Mouse (Mus musculus): Measurements from ENCODE around the gene Gpr18.

The Gpr18 gene

GRCm38 (mm10) chr14:121922731-121923130, 7.2 kb upstream of the Gpr18 start:
- no peak for DNase-seq (ENCODE audit: low read depth, low spot score)

DNA sequence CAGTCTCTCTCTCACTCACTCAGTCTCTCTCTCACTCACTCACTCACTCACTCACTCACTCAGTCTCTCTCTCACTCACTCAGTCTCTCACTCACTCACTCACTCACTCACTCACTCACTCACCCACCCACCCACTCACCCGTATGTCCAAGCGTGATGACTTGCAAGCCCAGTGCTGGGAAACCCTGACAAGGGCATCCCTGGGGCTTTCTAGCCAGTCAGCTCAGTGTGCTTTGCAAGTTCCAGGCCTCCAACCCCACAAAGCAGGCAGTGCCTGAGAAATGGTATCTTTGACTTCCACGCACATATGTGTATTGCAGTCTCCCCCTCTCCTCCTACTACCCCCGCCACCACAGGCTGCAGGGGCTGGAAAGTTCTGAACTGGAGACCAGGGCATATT, 6.4 kb upstream of the Gpr18 start:
- DNase-seq (ENCODE audit: low read depth, low spot score) = no peak

DNA sequence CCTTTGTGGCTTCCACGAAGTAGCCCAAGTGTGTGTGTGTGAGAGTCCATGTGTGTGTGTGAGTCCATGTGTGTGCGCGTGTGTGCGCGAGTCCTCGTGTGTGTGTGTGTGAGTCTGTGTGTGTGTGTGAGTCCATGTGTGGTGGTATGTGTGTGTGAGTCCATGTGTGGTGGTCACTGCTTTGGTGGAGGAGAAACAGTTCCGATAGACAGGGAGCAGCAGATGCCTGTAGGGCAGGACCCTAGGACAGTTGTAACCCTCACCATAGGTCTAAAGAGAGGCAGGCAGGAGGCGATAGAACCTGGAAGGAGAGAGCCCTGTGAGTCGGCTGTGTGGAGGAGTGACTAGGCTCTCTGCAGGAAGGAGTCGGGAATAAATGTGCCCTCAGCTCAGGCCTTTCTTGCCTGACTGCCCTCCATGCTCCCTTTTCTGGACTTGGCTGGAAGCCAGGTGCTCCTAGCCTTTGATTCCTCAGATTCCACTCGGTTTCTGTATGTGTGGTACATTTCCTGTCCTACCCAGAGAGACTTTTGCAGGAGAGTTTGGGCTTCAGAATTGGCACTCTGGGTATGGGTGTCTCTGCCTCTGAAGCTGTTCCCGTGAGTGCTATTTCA, 5.0 kb upstream of the Gpr18 start:
- DNase-seq (ENCODE audit: low read depth, low spot score) = no peak

GRCm38 (mm10) chr14:121919752-121920151, 4.2 kb upstream of the Gpr18 start:
- no peak for DNase-seq (ENCODE audit: low read depth, low spot score)

DNA sequence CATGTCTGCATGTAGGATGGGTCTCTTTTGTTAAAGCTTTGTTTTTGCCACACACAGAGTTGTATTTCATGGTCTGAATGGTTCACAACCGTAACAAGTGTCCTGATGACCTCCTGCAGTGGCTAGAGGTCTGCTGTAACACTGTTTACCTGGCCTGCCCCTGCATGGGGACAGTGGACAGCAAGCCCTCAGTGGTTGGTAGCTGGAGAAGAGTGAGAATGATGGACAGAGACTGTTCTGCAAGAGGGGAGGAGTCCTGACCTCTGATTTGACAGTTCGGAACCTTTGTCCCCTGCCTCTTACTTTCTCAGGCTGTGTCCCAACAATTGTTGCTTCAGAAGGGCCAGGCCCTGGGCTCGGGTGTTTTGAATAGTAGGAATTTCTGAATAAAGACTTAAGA, 2.7 kb upstream of the Gpr18 start:
- no peak for DNase-seq (ENCODE audit: low read depth, low spot score)

DNA sequence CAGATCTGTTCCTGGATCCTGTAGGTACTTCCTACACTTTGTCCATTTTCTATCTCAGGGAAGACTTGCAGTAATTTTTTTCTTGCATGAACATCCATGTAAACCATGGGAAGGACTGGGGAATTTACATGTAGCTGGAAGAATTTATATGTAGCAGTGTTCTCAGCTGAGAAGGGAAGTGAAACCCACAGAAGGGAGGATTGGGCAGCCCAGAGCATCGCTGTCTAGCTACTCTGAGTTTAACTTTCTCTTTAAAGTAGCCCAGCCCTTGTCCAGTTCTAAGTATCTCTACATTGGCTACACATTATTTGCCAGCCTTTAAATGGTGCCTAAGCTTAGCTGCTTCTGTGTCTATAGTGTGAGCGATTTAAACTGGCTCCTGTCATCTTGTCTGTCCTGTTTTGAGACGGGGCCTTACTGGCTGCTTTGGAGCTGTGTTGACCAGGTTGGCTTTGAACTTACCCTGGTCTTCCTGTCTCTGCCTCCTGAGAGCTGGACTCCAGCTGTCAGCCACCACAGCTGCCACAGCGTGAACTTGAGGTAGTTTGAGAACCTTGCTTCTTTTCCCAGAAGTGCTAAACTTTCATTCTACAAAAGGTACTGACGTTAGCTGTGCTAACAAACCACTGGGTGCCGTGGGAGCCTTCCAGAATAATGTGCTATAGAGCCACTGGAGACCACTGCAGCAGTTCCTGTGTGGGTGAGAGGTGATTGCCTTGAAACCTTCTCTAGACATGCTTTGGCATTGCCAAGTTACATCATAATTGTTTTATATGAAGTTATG, 922 bp upstream of the Gpr18 start:
- no peak for DNase-seq (ENCODE audit: low read depth, low spot score)

DNA sequence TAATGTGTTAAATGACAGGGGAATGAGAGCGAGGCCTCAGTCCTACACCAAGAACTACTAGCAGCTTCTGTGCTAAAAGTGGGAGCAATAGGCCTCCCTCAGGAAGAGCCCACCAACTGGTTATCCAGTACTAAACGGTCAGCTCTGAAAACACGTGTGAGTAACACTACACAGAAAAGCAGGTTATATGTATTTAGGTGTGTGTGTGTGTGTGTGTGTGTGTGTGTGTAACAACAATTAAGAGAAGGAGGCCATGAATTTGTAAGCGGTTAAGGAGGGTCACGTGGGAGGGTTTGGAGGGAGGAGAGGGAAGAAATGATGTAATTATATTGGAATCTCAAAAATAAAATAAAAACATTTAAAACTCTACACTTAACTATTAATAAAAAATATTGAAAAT, 438 bp downstream of the Gpr18 start:
- no peak for DNase-seq (ENCODE audit: low read depth, low spot score)

GRCm38 (mm10) chr14:121912501-121912900, 3.1 kb downstream of the Gpr18 start:
- DNase-seq (ENCODE audit: low read depth, low spot score) = no peak

- no peak for DNase-seq (ENCODE audit: low read depth, low spot score)
Observed at GRCm38 (mm10) chr14:121909868-121910267, 5.7 kb downstream of the Gpr18 start.

DNA sequence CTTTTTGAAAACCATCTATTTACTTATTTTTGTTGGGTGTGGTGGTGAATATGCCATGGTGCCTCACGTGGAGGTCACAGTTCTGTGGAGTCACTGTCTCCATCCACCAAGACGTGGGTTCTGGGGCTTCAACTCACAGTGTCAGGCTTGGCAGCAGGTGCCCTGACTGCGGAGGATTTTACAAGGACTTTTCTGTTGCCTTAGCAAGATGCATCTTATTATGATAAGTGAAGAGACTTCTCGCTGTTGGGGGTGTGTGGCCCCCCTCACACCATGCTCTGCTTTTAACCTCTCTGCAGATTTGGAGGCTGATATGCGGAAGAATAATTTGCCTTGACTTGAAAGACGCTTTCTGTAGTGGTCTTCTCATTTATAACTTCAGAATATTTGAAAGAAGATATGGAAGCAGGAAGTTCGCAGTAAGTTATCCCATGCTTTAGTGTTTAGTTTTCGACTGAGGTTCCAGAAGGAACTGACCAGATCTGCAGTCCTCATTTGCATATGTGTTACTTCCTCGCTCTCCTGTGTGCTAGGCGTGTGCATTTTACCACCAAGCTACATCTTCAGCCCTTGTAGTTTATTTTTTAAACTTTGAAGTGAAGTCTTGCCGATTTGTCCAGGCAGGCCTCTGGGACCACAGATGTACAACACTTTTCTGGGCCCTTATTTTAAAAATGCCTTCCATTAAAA, 8.4 kb downstream of the Gpr18 start:
- DNase-seq (ENCODE audit: low read depth, low spot score) = no peak

DNA sequence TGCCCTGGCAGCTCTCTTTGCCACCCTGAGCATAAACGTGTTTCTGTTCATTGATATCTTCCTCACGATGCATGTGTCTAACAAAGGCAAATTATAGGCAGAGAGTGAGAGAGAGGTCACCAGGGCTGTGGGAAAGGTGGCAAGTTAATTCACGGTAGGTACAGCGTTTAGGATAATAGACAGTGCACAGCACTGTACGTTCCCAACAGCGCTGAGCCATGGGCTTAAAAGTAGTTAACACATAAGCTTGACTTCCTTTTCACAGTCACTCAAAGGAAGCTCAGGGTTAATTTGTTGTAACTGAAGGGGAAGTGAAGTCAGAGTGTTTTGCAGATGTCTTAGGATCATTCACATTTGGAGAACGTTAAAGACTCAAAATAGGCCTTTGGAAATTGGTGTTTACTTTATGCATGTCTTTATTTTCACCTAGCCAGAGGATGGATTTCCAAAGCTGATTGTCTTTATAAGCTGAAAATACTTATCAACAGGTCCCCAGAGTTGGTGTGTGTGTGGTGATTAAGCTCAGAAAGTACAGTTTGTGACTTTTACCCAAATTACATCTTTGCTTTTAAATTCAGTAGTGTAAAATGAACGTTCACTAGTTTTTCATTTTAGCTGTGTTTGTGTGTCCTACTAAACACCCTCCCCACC, 9.1 kb downstream of the Gpr18 start:
- no peak for DNase-seq (ENCODE audit: low read depth, low spot score)

GRCm38 (mm10) chr14:121904754-121905153, 10.8 kb downstream of the Gpr18 start:
- DNase-seq (ENCODE audit: low read depth, low spot score) = no peak

- DNase-seq (ENCODE audit: low read depth, low spot score) = no peak
Observed at GRCm38 (mm10) chr14:121903381-121903876, 12.2 kb downstream of the Gpr18 start.

DNA sequence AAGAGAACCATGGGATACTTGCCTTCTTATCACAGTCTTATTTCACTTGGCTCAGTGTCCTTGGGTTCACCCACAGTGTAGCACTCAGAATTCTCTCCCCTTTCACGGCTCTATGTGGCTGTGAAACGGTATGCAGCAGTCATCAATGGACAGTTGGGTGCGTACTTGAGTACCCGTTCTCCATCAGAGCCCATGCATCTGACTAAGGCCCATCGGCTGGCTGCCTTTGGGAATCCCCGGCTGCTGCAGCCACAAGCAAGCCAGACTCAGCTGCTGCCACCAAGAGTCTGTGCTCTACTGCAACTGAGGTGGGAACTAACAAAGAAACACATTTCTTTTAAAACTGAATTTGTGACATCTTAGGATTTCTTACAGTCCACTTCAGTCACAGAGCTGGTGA, 14.1 kb downstream of the Gpr18 start:
- no peak for DNase-seq (ENCODE audit: low read depth, low spot score)

DNA sequence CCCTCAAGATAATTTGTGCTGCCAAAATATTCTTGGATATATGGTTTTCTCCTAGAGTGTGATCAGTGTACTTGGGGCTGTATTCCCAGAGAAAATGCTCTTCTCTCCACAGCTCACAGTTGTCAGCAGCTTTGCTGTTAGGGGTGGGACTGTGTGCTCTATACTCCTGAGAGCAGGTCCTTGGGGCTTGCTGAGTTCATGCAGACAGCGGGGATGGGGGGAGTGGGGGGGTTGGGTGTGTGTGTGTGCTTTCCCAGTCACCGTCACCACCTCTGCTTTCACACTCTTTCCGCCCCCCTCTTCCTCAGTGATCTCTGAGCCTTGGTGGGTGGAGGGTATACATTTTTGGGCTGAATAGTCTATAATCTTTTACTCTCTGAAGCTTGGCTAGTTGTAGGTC, 16.5 kb downstream of the Gpr18 start:
- no peak for DNase-seq (ENCODE audit: low read depth, low spot score)

DNA sequence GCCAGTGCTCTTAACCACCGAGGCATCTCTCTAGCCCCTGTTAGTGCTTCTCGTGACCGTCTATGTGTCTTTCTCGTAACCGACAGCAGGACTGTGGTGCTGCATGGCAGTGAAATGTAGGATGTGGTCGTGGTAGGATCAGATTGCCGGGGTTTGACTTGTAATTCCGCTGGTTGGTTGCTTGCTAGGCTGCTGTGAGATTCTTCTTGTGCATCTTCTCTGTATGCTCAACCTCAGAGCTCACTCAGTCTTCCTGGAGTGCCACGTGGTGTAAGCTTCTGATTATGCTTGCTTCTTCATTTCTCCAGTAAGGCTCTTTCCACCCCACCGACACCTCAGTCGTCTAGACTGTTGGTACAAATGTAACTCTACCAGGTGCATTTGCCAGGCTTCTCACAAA, 17.1 kb downstream of the Gpr18 start:
- DNase-seq (ENCODE audit: low read depth, low spot score) = no peak

DNA sequence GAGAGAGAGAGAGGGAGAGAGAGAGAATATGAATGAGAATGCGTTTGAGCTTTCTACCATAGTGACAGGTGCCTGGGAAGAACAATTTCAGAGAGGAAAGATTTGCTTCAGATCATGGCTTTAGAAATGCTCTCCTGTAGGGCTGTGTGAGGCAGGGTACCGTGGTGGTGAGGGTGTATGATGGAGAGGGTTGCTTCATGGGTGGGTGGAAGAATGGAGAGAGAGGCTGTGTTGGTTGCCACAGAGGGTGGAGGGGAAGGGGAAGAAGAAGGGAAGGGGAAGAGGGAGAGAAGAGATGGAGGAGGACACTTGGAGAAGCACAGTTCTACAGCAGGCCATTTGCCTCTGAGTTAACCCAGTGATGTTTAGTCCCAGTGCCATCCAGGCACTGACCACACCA, 17.8 kb downstream of the Gpr18 start:
- DNase-seq (ENCODE audit: low read depth, low spot score) = no peak

GRCm38 (mm10) chr14:121896126-121897090, 19.2 kb downstream of the Gpr18 start:
- DNase-seq (ENCODE audit: low read depth, low spot score) = no peak

- no peak for DNase-seq (ENCODE audit: low read depth, low spot score)
Observed at GRCm38 (mm10) chr14:121895316-121895715, 20.3 kb downstream of the Gpr18 start.

- DNase-seq (ENCODE audit: low read depth, low spot score) = no peak
Observed at GRCm38 (mm10) chr14:121894511-121895135, 21.0 kb downstream of the Gpr18 start.

- no peak for DNase-seq (ENCODE audit: low read depth, low spot score)
Observed at GRCm38 (mm10) chr14:121893747-121894146, 21.8 kb downstream of the Gpr18 start.
